Mouse (Mus musculus) kidney, embryonic 16.5 days (tissue): Measurements from ENCODE around the gene Asap2. TPM values are rescaled to one million over a fixed set of nuclear protein-coding genes. Genes with fewer than 3 reads are reported as not detected.

ENCODE experiments used
- ATAC-seq: fragments of 200-750 bp; cut with Nextera tagmentation; 2 replicates; pipeline ENCODE4 v1.8.0; 2017; ENCODE audit warnings: moderate TSS enrichment; ENCODE audit not compliant: low FRiP score, low TSS enrichment
- H3K27ac ChIP-seq: fragments of 300-500 bp; sonication (generic); 2 replicates; pipeline ENCODE4 v1.5.1; 2014; ENCODE audit warnings: low read length
- H3K27me3 ChIP-seq: fragments of 300-500 bp; sonication (generic); 2 replicates; pipeline ENCODE4 v1.6.1; 2014; ENCODE audit warnings: low read length, control low read depth, mixed read lengths; ENCODE audit not compliant: insufficient read depth
- H3K36me3 ChIP-seq: fragments of 300-500 bp; sonication (generic); 2 replicates; pipeline ENCODE4 v1.6.1; 2014; ENCODE audit warnings: low read length, control low read depth, mixed read lengths; ENCODE audit not compliant: insufficient read depth
- H3K4me1 ChIP-seq: fragments of 300-500 bp; sonication (generic); 2 replicates; pipeline ENCODE4 v1.6.1; 2014; ENCODE audit warnings: low read length, control low read depth, mixed read lengths; ENCODE audit not compliant: insufficient read depth
- H3K4me2 ChIP-seq: fragments of 300-500 bp; sonication (generic); replicated peaks from 2 replicates; pipeline ENCODE4 v1.6.1; 2014; ENCODE audit warnings: low read depth, low read length
- H3K4me3 ChIP-seq: fragments of 300-500 bp; sonication (generic); 2 replicates; pipeline ENCODE4 v1.5.1; 2014; ENCODE audit warnings: mild to moderate bottlenecking, low read length
- H3K9ac ChIP-seq: fragments of 300-500 bp; sonication (generic); replicated peaks from 2 replicates; pipeline ENCODE4 v1.6.1; 2014; ENCODE audit warnings: low read length
- H3K9me3 ChIP-seq: fragments of 300-500 bp; sonication (generic); 2 replicates; pipeline ENCODE4 v1.6.1; 2016; ENCODE audit warnings: low read length, control low read depth
- WGBS: fragments of 180-500 bp; shearing (Covaris S2); extraction: QIAGEN DNeasy Blood & Tissue Kit; methylation state at CpG from one replicate; pipeline ENCODE4 v1.1.7; 2014; 5-methylcytosine and 5-hydroxymethylcytosine counted together
- polyA plus RNA-seq: library from polyadenylated mRNA; unstranded; fragments of >200 nt; fragmentation: Nextera tagmentation; extraction: Ambion mirVana; gene quantifications from 2 replicates; pipeline ENCODE4 v1.2.1, GENCODE M21; 2015

Gene Asap2
- polyA plus RNA-seq, 1 experiment from 2014 or later, result 8.1 TPM

DNA sequence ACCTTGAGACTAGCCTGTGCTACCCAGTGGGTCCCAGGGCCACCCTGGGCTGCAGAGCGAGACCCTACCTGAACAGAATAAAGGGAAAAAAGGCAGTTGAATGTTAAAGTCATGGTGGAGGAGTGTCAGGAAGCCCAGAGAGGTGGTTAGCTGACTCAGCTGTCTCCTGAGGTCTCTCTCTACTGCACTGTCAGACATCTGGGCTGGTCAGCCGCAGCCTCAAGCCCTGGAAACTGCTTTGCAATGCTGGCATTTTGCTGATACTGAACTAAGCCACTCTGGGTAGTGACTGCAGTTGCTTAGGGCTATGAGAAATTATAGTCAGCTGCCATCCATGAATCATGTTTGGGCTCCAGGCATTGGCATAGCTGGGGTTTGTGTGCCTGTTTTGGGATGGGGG, 244.3 kb downstream of the Asap2 start:
- H3K36me3 ChIP-seq, result peaks cover 39% of the 10 kb centered on the region
- no peak overlapping the region for H3K27ac ChIP-seq
- 80% methylated on average over 2 of the region's 2 CpGs for WGBS

DNA sequence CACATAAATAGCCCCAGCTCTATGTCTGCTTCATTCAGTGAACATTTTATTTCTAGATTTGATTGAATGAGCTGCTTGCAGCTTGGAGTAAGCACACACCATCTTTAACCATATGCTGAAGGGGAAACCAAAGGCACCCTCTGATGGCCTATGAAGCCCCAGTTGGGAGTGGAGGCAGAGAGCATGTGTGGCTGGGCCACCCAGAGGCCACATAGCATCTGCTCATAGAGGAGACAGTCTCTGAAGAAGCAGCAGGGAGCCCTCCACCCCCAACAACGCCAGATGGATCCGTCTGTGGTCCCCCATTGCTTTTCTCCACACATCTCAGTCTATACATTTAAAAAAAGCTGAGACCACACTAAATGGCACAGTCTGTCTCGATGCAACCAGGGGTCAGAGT, 251.7 kb downstream of the Asap2 start:
- Histone ChIP-seq H3K9me3 (no peaks in the 10 kb centered on the region), H3K4me1 (no peaks in the 10 kb centered on the region), H3K27me3 (no peaks in the 10 kb centered on the region), H3K27ac (no peak overlapping the region), H3K4me3 (no peak overlapping the region), H3K4me2 (no peak overlapping the region), H3K9ac (no peak overlapping the region), H3K36me3 (peaks cover 51% of the 10 kb centered on the region)
- no peak for ATAC-seq
- 82% methylated on average over 3 of the region's 3 CpGs for WGBS

More for the DNA sequence above, 244.3 kb downstream of the Asap2 start:
- no peak overlapping the region for H3K4me3 ChIP-seq
- no peak overlapping the region for H3K4me2 ChIP-seq
- no peak for ATAC-seq
- H3K4me1 ChIP-seq, result no peaks in the 10 kb centered on the region
- H3K9ac ChIP-seq, result no peak overlapping the region
- no peaks in the 10 kb centered on the region for H3K27me3 ChIP-seq
- no peaks in the 10 kb centered on the region for H3K9me3 ChIP-seq

- no peak overlapping the region for H3K4me2 ChIP-seq
- no peak overlapping the region for H3K9ac ChIP-seq
- WGBS, result 97% methylated on average over 11 of the region's 11 CpGs
- no peaks in the 10 kb centered on the region for H3K9me3 ChIP-seq
- H3K27ac ChIP-seq, result no peak overlapping the region
- no peak overlapping the region for H3K4me3 ChIP-seq
- H3K36me3 ChIP-seq, result peaks cover 35% of the 10 kb centered on the region
- ATAC-seq, result no peak
- no peaks in the 10 kb centered on the region for H3K27me3 ChIP-seq
- H3K4me1 ChIP-seq, result no peaks in the 10 kb centered on the region
Measured at GRCm38 (mm10) chr12:21244375-21244960, 254.2 kb downstream of the Asap2 start.

DNA sequence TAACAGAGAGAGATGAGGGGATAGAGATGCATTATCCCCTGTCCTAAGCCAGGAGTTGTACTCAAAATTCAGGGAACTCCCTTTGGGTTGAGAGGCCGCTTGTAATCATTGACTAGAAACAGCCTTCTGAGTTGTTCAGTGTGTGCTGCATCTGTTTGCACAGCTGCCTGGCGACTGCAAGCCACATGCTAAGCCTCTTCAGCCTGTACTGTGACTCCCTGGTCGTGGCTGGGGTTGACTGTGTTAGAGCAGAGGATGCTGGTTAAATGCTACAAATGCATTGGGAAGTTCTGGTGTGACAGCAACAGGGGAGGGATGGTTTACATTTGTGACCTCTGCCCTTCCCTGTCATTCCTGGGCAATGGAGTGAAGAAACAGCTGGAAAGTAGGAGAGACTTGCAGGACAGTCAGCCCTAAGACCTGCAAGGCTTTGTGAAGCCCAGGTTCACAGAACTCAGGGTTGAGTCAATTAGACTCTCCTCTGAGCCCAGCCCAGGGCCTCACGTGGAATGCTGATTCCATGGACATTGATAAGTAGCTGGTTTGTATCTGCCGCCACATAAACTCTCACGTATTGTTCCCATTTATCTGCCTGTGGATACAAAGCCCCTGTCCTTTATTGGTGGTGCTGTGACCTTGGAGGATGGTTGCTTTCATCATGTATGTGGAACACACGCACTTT, 257.6 kb downstream of the Asap2 start:
- H3K36me3 ChIP-seq, result peaks cover 50% of the 10 kb centered on the region
- H3K4me1 ChIP-seq, result no peaks in the 10 kb centered on the region
- H3K27ac ChIP-seq, result no peak overlapping the region
- H3K9me3 ChIP-seq, result no peaks in the 10 kb centered on the region
- H3K27me3 ChIP-seq, result no peaks in the 10 kb centered on the region
- H3K4me2 ChIP-seq, result no peak overlapping the region
- ATAC-seq, result peak; percentile 52
- H3K9ac ChIP-seq, result no peak overlapping the region
- WGBS, result 62% methylated on average over 7 of the region's 7 CpGs
- H3K4me3 ChIP-seq, result no peak overlapping the region

DNA sequence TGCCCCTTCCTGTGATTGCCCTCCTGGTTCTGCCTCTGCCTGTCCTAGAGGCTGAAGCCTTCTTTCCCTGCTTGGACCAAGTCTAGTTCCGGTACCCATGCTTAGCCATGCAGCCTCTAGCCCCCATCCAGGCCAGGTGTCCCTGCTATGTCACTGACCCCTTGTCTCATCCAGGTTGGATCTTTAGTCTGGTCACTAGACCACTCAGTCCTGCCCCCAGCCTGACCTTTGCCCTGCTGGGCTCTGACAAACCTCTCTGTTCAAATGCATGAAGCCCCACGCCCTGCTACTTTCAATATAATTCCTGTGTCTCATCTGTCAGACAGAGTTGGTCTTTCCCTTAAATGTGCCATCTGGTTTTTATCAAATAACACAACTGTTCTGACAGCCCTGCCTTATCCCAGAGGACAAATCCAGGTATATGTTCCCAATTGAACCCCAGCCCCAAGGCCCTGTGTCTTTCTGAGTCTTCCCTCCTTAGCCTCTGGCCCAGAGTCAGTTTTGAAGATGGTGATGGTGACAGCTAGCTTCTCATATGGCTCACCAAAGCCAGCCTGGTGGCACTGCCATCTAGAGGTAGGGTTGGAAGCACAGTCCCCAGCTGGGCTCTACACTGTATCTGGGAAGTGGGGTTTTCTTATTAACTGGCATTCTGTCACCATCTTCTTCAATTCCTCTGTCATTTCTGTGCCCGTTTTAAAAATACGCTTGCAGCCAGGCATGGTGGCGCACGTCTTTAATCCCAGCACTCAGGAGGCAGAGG, 270.4 kb downstream of the Asap2 start:
- Histone ChIP-seq H3K36me3 (peaks cover 43% of the 10 kb centered on the region), H3K27ac (no peak overlapping the region), H3K4me2 (no peak overlapping the region), H3K4me3 (no peak overlapping the region), H3K4me1 (peaks cover 5% of the 10 kb centered on the region), H3K27me3 (no peaks in the 10 kb centered on the region), H3K9ac (no peak overlapping the region), H3K9me3 (no peaks in the 10 kb centered on the region)
- ATAC-seq, result no peak
- 91% methylated on average over 6 of the region's 6 CpGs for WGBS

GRCm38 (mm10) chr12:21261521-21261920, 271.3 kb downstream of the Asap2 start:
- Histone ChIP-seq H3K4me2 (no peak overlapping the region), H3K27me3 (no peaks in the 10 kb centered on the region), H3K36me3 (peaks cover 47% of the 10 kb centered on the region), H3K4me3 (no peak overlapping the region), H3K9ac (no peak overlapping the region), H3K27ac (no peak overlapping the region), H3K9me3 (no peaks in the 10 kb centered on the region), H3K4me1 (peaks cover 5% of the 10 kb centered on the region)
- no peak for ATAC-seq
- 72% methylated on average over 4 of the region's 4 CpGs for WGBS

DNA sequence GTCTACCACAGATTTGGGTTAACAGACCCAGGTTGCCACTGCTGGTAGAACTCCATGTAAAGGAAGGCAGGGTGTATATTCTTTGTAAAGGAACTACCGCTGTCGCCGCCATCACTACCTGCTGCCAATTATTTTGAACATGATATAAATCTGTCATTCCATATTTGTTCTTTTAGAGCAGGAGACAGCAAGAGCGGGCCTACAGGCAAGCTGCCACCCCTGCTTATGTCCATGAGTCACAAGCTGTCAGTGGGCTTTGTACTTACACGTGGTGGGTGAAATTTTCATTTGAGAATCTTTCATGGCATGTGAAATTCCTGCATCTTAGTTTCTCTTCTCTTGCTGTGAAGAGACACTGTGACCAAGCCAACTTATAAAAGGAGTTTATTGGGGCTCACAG, 273.0 kb downstream of the Asap2 start:
- no peaks in the 10 kb centered on the region for H3K9me3 ChIP-seq
- H3K27ac ChIP-seq, result no peak overlapping the region
- ATAC-seq, result no peak
- no peak overlapping the region for H3K4me2 ChIP-seq
- no peaks in the 10 kb centered on the region for H3K27me3 ChIP-seq
- peaks cover 55% of the 10 kb centered on the region for H3K36me3 ChIP-seq
- H3K4me1 ChIP-seq, result peaks cover 5% of the 10 kb centered on the region
- 91% methylated on average over 5 of the region's 5 CpGs for WGBS
- no peak overlapping the region for H3K4me3 ChIP-seq
- no peak overlapping the region for H3K9ac ChIP-seq

DNA sequence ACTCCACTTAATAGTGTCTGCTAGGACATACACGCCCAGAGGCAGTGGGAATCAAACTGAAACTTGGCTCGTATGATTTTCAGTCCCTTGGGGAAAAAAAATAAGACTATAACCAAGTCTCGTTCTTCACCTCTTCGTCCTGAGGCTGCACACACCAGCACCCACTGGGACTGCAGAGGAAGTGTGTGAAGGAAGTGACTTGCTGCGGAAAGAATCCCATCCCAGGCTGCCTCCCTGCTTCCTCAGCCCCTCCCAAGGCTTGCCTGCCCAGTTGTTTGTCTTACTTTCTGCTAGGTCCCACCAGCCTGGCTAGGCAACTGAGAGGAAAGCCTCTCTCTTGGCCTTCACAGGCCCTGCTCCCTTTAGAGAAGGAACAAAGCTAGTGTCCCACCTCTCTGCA, 274.0 kb downstream of the Asap2 start:
- peak overlapping the region; percentile 74 for H3K27ac ChIP-seq

GRCm38 (mm10) chr12:21264970-21265369, 274.7 kb downstream of the Asap2 start:
- Histone ChIP-seq H3K27ac (peak overlapping the region; percentile 74), H3K36me3 (peaks cover 50% of the 10 kb centered on the region), H3K4me3 (no peak overlapping the region), H3K4me1 (peaks cover 5% of the 10 kb centered on the region), H3K9ac (no peak overlapping the region), H3K27me3 (no peaks in the 10 kb centered on the region), H3K4me2 (no peak overlapping the region), H3K9me3 (no peaks in the 10 kb centered on the region)
- no peak for ATAC-seq
- 75% methylated on average over 3 of the region's 3 CpGs for WGBS

More for the DNA sequence above, 274.0 kb downstream of the Asap2 start:
- 75% methylated on average over 5 of the region's 5 CpGs for WGBS
- no peaks in the 10 kb centered on the region for H3K27me3 ChIP-seq
- 0 out of 2 replicates have a peak overlapping the region, but pooled peaks have one; percentile 1 for H3K9ac ChIP-seq
- H3K4me3 ChIP-seq, result no peak overlapping the region
- peaks cover 52% of the 10 kb centered on the region for H3K36me3 ChIP-seq
- no peaks in the 10 kb centered on the region for H3K9me3 ChIP-seq
- H3K4me1 ChIP-seq, result peaks cover 5% of the 10 kb centered on the region
- ATAC-seq, result no peak
- no peak overlapping the region for H3K4me2 ChIP-seq

- Histone ChIP-seq H3K27me3 (no peaks in the 10 kb centered on the region), H3K4me3 (no peak overlapping the region), H3K4me1 (peaks cover 5% of the 10 kb centered on the region), H3K9me3 (no peaks in the 10 kb centered on the region), H3K36me3 (peaks cover 49% of the 10 kb centered on the region), H3K4me2 (no peak overlapping the region), H3K27ac (no peak overlapping the region), H3K9ac (no peak overlapping the region)
- ATAC-seq, result no peak
- 81% methylated on average over 4 of the region's 4 CpGs for WGBS
Measured at GRCm38 (mm10) chr12:21265501-21265900, 275.2 kb downstream of the Asap2 start.
